In genomic region chr11:48833731-48834639, GRCm38 (mm10) we compare ENCODE assay signal across 8 mouse cellular contexts. TPM values are rescaled to one million over a fixed set of nuclear protein-coding genes. Genes with fewer than 3 reads are reported as not detected.
DNase-seq lines count a peak whose midpoint lies in the region; ATAC-seq and TF ChIP-seq lines count a peak whose summit lies in the region.

No protein-coding gene starts in this region.

- H3K4me1 ChIP-seq in cortical plate, adult 2 months (ENCODE audit: control insufficient read depth, insufficient read depth, low read length): no peaks in the 10 kb centered on the region; the same call in 1 of the 2 replicates
- peaks cover 65% of the 10 kb centered on the region for H3K4me1 ChIP-seq in megakaryocyte, embryonic 14.5 days

- TF ChIP-seq CTCF in cortical plate, adult 2 months (IDR thresholded peaks at IDR 0.05; ENCODE audit: extremely low read depth, insufficient read depth, low read length): no peak

- H3K36me3 ChIP-seq in megakaryocyte, embryonic 14.5 days (replicated peaks; ENCODE audit: low read length): no peaks in the 10 kb centered on the region

- ATAC-seq in activated CD4-positive, CD25-positive, alpha-beta regulatory T cell, adult 4 months: peak; percentile 55

- no peaks in the 10 kb centered on the region for H3K9me3 ChIP-seq in megakaryocyte, embryonic 14.5 days

- peak overlapping the region; percentile 54 for H3K4me3 ChIP-seq in cortical plate, adult 2 months (ENCODE audit: insufficient read depth, low read length)
- H3K4me3 ChIP-seq in megakaryocyte, embryonic 14.5 days (replicated peaks): peak overlapping the region; percentile 91

- DNase-seq in gastrocnemius, adult 8-10 months (ENCODE audit: low spot score in 2 of 2): peak; percentile 85 to 86
- peak; percentile 89 for DNase-seq in hindlimb bud, embryonic 11.5 days (ENCODE audit: extremely low spot score, low read depth, low spot score)
- DNase-seq in left cerebral cortex, adult 8-10 months (ENCODE audit: low spot score in 2 of 2): peak; percentile 81 to 98
- DNase-seq in right cerebral cortex, postnatal 10 days (ENCODE audit: low spot score in 2 of 2): peak; percentile 89 to 91
- peak; percentile 80 to 91 for DNase-seq in urinary bladder, postnatal 4 days (ENCODE audit: low spot score in 2 of 2)

- TF ChIP-seq POLR2A in cortical plate, adult 2 months (IDR thresholded peaks at IDR 0.05; ENCODE audit: extremely low read depth, insufficient read depth, low read length): no peak

- H3K27ac ChIP-seq in cortical plate, adult 2 months (ENCODE audit: insufficient read depth, low read length): peak overlapping the region; percentile 77; the same call in 1 of the 2 replicates

- peaks cover 5% of the 10 kb centered on the region for H3K27me3 ChIP-seq in megakaryocyte, embryonic 14.5 days (replicated peaks)

RNA-seq across cellular contexts. Expression of gene Gm12184, which starts 7.5 kb away (rescaled TPM):
- polyA plus RNA-seq in activated CD4-positive, CD25-positive, alpha-beta regulatory T cell, adult 4 months (2017; shearing (Covaris generic)): 1 to 10 TPM; 3.0 to 3.1 TPM
- 33.8 and 40.1 TPM in 2 replicates for polyA plus RNA-seq in cortical plate, adult 2 months (2012; rRNA removed)
- 1 to 10 TPM; 1.4 to 3.1 (median 1.8) TPM for total RNA-seq in gastrocnemius, adult 8-10 months (2022)
- 1 to 10 TPM in 1 of 4 experiments, under 1 TPM in 3; 0.38 to 1.8 (median 0.45) TPM for total RNA-seq in left cerebral cortex, adult 8-10 months (2022)
- polyA plus RNA-seq in megakaryocyte, embryonic 14.5 days (2012; ENCODE audit: insufficient read depth, low replicate concordance): 18.6 and 145 TPM in 2 replicates

RNA-seq across cellular contexts. Expression of gene Trim7, which starts 8.0 kb away (rescaled TPM):
- polyA plus RNA-seq in activated CD4-positive, CD25-positive, alpha-beta regulatory T cell, adult 4 months (2017; shearing (Covaris generic)): 1 to 10 TPM in 1 of 2 experiments, under 1 TPM in 1; 0.52 to 1.1 TPM
- polyA plus RNA-seq in cortical plate, adult 2 months (2012; rRNA removed): 4.2 and 4.3 TPM in 2 replicates
- total RNA-seq in gastrocnemius, adult 8-10 months (2022): 10 to 100 TPM; 25.5 to 30.8 (median 29.7) TPM
- 1 to 10 TPM; 3.4 to 4.5 (median 3.8) TPM for total RNA-seq in left cerebral cortex, adult 8-10 months (2022)
- polyA plus RNA-seq in megakaryocyte, embryonic 14.5 days (2012; ENCODE audit: insufficient read depth, low replicate concordance): 1.6 and 5.7 TPM in 2 replicates

RNA-seq across cellular contexts. Expression of gene Trim41, which starts 16.8 kb away (rescaled TPM):
- polyA plus RNA-seq in activated CD4-positive, CD25-positive, alpha-beta regulatory T cell, adult 4 months (2017; shearing (Covaris generic)): 1 to 10 TPM; 3.8 to 4.4 TPM
- 43.1 and 46.7 TPM in 2 replicates for polyA plus RNA-seq in cortical plate, adult 2 months (2012; rRNA removed)
- total RNA-seq in gastrocnemius, adult 8-10 months (2022): 10 to 100 TPM; 13.7 to 25.0 (median 20.8) TPM
- total RNA-seq in left cerebral cortex, adult 8-10 months (2022): 10 to 100 TPM; 57.7 to 65.7 (median 61.3) TPM
- polyA plus RNA-seq in megakaryocyte, embryonic 14.5 days (2012; ENCODE audit: insufficient read depth, low replicate concordance): 18.6 and 56.2 TPM in 2 replicates

RNA-seq across cellular contexts. Expression of gene Rack1, which starts 33.9 kb away (rescaled TPM):
- 1,000 to 10,000 TPM; 1,417 to 1,752 TPM for polyA plus RNA-seq in activated CD4-positive, CD25-positive, alpha-beta regulatory T cell, adult 4 months (2017; shearing (Covaris generic))
- polyA plus RNA-seq in cortical plate, adult 2 months (2012; rRNA removed): 447 and 464 TPM in 2 replicates
- 100 to 1,000 TPM; 411 to 495 (median 459) TPM for total RNA-seq in gastrocnemius, adult 8-10 months (2022)
- 100 to 1,000 TPM; 246 to 281 (median 256) TPM for total RNA-seq in left cerebral cortex, adult 8-10 months (2022)
- polyA plus RNA-seq in megakaryocyte, embryonic 14.5 days (2012; ENCODE audit: insufficient read depth, low replicate concordance): 2,725 and 4,464 TPM in 2 replicates

RNA-seq across cellular contexts. Expression of gene Irgm1, which starts 37.5 kb away (rescaled TPM):
- polyA plus RNA-seq in activated CD4-positive, CD25-positive, alpha-beta regulatory T cell, adult 4 months (2017; shearing (Covaris generic)): 100 to 1,000 TPM; 204 to 218 TPM
- polyA plus RNA-seq in cortical plate, adult 2 months (2012; rRNA removed): 9.5 and 11.4 TPM in 2 replicates
- 10 to 100 TPM; 12.0 to 13.7 (median 12.9) TPM for total RNA-seq in gastrocnemius, adult 8-10 months (2022)
- total RNA-seq in left cerebral cortex, adult 8-10 months (2022): 10 to 100 TPM in 2 of 4 experiments, 1 to 10 TPM in 2; 8.3 to 14.0 (median 10.7) TPM
- polyA plus RNA-seq in megakaryocyte, embryonic 14.5 days (2012; ENCODE audit: insufficient read depth, low replicate concordance): 5.0 TPM in 1 of 2 replicates, not detected in the other

Comparison
In these comparisons a context has a peak if more than half of its experiments do, and no peak if none do; other contexts are left out.
1. Peak in every context shown above with its lines: DNase-seq, ATAC-seq, H3K4me3 ChIP-seq and H3K27ac ChIP-seq.